ENCODE assay signal across 12 mouse cellular contexts in genomic region chr11:94913302-94914090, GRCm38 (mm10). TPM values are rescaled to one million over a fixed set of nuclear protein-coding genes. Genes with fewer than 3 reads are reported as not detected.
A peak's percentile ranks its signal among the peaks of the same experiment; 100 is the strongest.
DNase-seq lines count a peak whose midpoint lies in the region; ATAC-seq and TF ChIP-seq lines count a peak whose summit lies in the region.
"Had no signal": no experiment of that assay in that cellular context is flagged by ENCODE, and none has a peak within 500 bp of the region (broad histone marks: within the 10 kb centered on the region; RNA-seq: fewer than 3 reads in every experiment).

No protein-coding gene starts in this region.

- ATAC-seq in embryonic facial prominence, embryonic 15.5 days (ENCODE audit: insufficient number of reproducible peaks, low FRiP score, low TSS enrichment, low read depth), result no peak
- ATAC-seq in limb, embryonic 14.5 days (ENCODE audit: low FRiP score, low read depth), result no peak
- no peak for ATAC-seq in forebrain, embryonic 12.5 days (ENCODE audit: low FRiP score)

- H3K4me1 ChIP-seq in embryonic facial prominence, embryonic 15.5 days, result peaks cover 34% of the 10 kb centered on the region
- peaks cover 34% of the 10 kb centered on the region for H3K4me1 ChIP-seq in limb, embryonic 14.5 days (ENCODE audit: control insufficient read depth, insufficient read depth, low read length)
- peaks cover 12% of the 10 kb centered on the region for H3K4me1 ChIP-seq in forebrain, embryonic 12.5 days
- H3K4me1 ChIP-seq: liver, embryonic 13.5 days had no signal

- H3K4me3 ChIP-seq in embryonic facial prominence, embryonic 15.5 days (replicated peaks), result no peak overlapping the region
- no peak overlapping the region for H3K4me3 ChIP-seq in limb, embryonic 14.5 days (replicated peaks; ENCODE audit: low read length)
- H3K4me3 ChIP-seq in forebrain, embryonic 12.5 days (replicated peaks), result no peak overlapping the region
- H3K4me3 ChIP-seq: liver, embryonic 13.5 days had no signal

- no peak overlapping the region for H3K9ac ChIP-seq in embryonic facial prominence, embryonic 15.5 days
- H3K9ac ChIP-seq in limb, embryonic 14.5 days (ENCODE audit: low read depth, low read length, severe bottlenecking), result no peak overlapping the region
- no peak overlapping the region for H3K9ac ChIP-seq in forebrain, embryonic 12.5 days
- H3K9ac ChIP-seq: liver, embryonic 13.5 days had no signal

- TF ChIP-seq POLR2A in limb, embryonic 14.5 days (IDR thresholded peaks at IDR 0.05; ENCODE audit: borderline replicate concordance, extremely low read depth, insufficient read depth, insufficient read length), result no peak

- 61% methylated on average over 6 of the region's 6 CpGs for WGBS in embryonic facial prominence, embryonic 15.5 days
- 58% methylated on average over 6 of the region's 6 CpGs for WGBS in limb, embryonic 14.5 days
- WGBS in forebrain, embryonic 12.5 days, result 55% methylated on average over 6 of the region's 6 CpGs

- no peaks in the 10 kb centered on the region for H3K36me3 ChIP-seq in embryonic facial prominence, embryonic 15.5 days
- no peaks in the 10 kb centered on the region for H3K36me3 ChIP-seq in limb, embryonic 14.5 days (ENCODE audit: control insufficient read depth, insufficient read depth, low read length)
- H3K36me3 ChIP-seq in forebrain, embryonic 12.5 days (replicated peaks), result no peaks in the 10 kb centered on the region
- H3K36me3 ChIP-seq: liver, embryonic 13.5 days had no signal

- H3K27ac ChIP-seq in embryonic facial prominence, embryonic 15.5 days (replicated peaks), result 0 out of 2 replicates have a peak overlapping the region, but pooled peaks have one; percentile 5
- H3K27ac ChIP-seq in limb, embryonic 14.5 days (replicated peaks; ENCODE audit: low read depth, low read length), result 0 out of 2 replicates have a peak overlapping the region, but pooled peaks have one; percentile 13
- H3K27ac ChIP-seq in forebrain, embryonic 12.5 days, result no peak overlapping the region
- H3K27ac ChIP-seq: liver, embryonic 13.5 days had no signal

- no peaks in the 10 kb centered on the region for H3K27me3 ChIP-seq in embryonic facial prominence, embryonic 15.5 days
- no peaks in the 10 kb centered on the region for H3K27me3 ChIP-seq in limb, embryonic 14.5 days (ENCODE audit: control insufficient read depth, insufficient read depth, low read length)
- H3K27me3 ChIP-seq in forebrain, embryonic 12.5 days, result peaks cover 8% of the 10 kb centered on the region; the same call in 1 of the 2 replicates

- peak; percentile 51 for DNase-seq in adrenal gland, postnatal 10 days
- no peak for DNase-seq in adrenal gland, postnatal 4 days (ENCODE audit: low spot score in 2 of 2)
- peak; percentile 26 for DNase-seq in MN1 (ENCODE audit: low spot score)
- peak; percentile 30 for DNase-seq in limb, embryonic 14.5 days (ENCODE audit: low spot score)
- no peak for DNase-seq in thymus, postnatal 25 days
- no peak for DNase-seq in frontal cortex, postnatal 10 days (ENCODE audit: low spot score in 2 of 2)
- DNase-seq: kidney, adult 11 months; liver, embryonic 13.5 days; right cerebral cortex, postnatal 25 days had no signal

- H3K4me2 ChIP-seq in embryonic facial prominence, embryonic 15.5 days (replicated peaks), result no peak overlapping the region
- 0 out of 2 replicates have a peak overlapping the region, but pooled peaks have one; percentile 7 for H3K4me2 ChIP-seq in limb, embryonic 14.5 days (replicated peaks; ENCODE audit: low read depth, low read length, severe bottlenecking)
- H3K4me2 ChIP-seq in forebrain, embryonic 12.5 days, result no peak overlapping the region
- H3K4me2 ChIP-seq: liver, embryonic 13.5 days had no signal

- no peaks in the 10 kb centered on the region for H3K9me3 ChIP-seq in embryonic facial prominence, embryonic 15.5 days (replicated peaks)
- no peaks in the 10 kb centered on the region for H3K9me3 ChIP-seq in limb, embryonic 14.5 days (ENCODE audit: control insufficient read depth, low read length)
- H3K9me3 ChIP-seq in forebrain, embryonic 12.5 days, result no peaks in the 10 kb centered on the region
- H3K9me3 ChIP-seq: liver, embryonic 13.5 days had no signal

RNA-seq across cellular contexts. Expression of gene Col1a1, which starts 22.5 kb away (rescaled TPM):
- 1,000 to 10,000 TPM in 1 of 2 experiments, 100 to 1,000 TPM in 1; 763 to 1,573 TPM for total RNA-seq in adrenal gland, postnatal 10 days (2021)
- 1,000 to 10,000 TPM in 1 of 2 experiments, 100 to 1,000 TPM in 1; 890 to 1,096 TPM for total RNA-seq in adrenal gland, postnatal 4 days (2021)
- 4,177 and 4,242 TPM in 2 replicates for polyA plus RNA-seq in embryonic facial prominence, embryonic 15.5 days (2015; fragmentation: Nextera tagmentation; extraction: Ambion mirVana)
- 1,421 and 1,570 TPM in 2 replicates for polyA plus RNA-seq in limb, embryonic 14.5 days (2012; rRNA removed)
- polyA plus RNA-seq in limb, embryonic 14.5 days (2014; fragmentation: Nextera tagmentation; extraction: Ambion mirVana), result 2,528 and 2,873 TPM in 2 replicates
- polyA plus RNA-seq in forebrain, embryonic 12.5 days (2016; fragmentation: Nextera tagmentation; extraction: Ambion mirVana), result 208 and 267 TPM in 2 replicates

RNA-seq across cellular contexts. Expression of gene Hils1, which starts 53.9 kb away (rescaled TPM):
- not detected for total RNA-seq in adrenal gland, postnatal 10 days (2021)
- not detected for total RNA-seq in adrenal gland, postnatal 4 days (2021)
- 0.25 TPM in 1 of 2 replicates, not detected in the other for polyA plus RNA-seq in embryonic facial prominence, embryonic 15.5 days (2015; fragmentation: Nextera tagmentation; extraction: Ambion mirVana)
- 0.41 and 0.58 TPM in 2 replicates for polyA plus RNA-seq in limb, embryonic 14.5 days (2012; rRNA removed)
- 0.29 TPM in 1 of 2 replicates, not detected in the other for polyA plus RNA-seq in limb, embryonic 14.5 days (2014; fragmentation: Nextera tagmentation; extraction: Ambion mirVana)
- polyA plus RNA-seq in forebrain, embryonic 12.5 days (2016; fragmentation: Nextera tagmentation; extraction: Ambion mirVana), result not detected in 2 replicates
- polyA plus RNA-seq: cortical plate, adult 2 months; liver, embryonic 13.5 days had no signal

Comparison
In these comparisons a context has a peak if more than half of its experiments do, and no peak if none do; other contexts are left out.
1. DNase-seq: peak in adrenal gland, postnatal 10 days (single experiment), MN1 (single experiment) and limb, embryonic 14.5 days (single experiment); none in adrenal gland, postnatal 4 days (0 of 2), thymus, postnatal 25 days (single experiment) and frontal cortex, postnatal 10 days (0 of 2).